Mouse (Mus musculus) kidney, postnatal 14 days (tissue): Measurements from ENCODE around the gene Emb.
"Not testable (repeated sequence)": the region's sequence is repeated elsewhere in the genome, so short reads cannot be mapped to it uniquely, and the experiment has no call there.

ENCODE experiments used
- DNase-seq: peaks from one replicate; pipeline ENCODE4 v3.0.0; 2022; ENCODE audit warnings: mixed read lengths

Gene Emb

DNA sequence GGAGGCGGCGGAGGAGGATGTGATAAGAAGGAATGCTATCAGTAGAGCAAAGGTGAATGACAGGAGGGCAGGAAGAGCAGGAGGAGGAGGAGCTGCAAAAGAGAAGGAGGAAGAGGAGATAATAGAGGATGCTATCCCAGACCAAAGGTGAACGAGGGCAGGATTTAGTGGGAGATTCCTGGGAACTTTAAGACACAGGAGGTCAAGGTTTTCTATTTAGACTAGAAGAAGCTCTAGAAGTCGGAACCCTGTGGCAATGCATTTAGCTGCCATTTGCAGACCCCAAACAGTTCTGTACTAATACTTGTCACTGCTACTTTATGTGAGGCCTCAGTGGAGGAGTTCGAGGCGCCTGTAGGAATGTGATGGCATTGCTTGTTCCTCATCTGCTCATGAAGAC, at the start of gene Emb:
Gene Emb, plus strand, starts transcription at position 301 of the 400 bp plus-strand sequence.
- DNase-seq: no peak

DNA sequence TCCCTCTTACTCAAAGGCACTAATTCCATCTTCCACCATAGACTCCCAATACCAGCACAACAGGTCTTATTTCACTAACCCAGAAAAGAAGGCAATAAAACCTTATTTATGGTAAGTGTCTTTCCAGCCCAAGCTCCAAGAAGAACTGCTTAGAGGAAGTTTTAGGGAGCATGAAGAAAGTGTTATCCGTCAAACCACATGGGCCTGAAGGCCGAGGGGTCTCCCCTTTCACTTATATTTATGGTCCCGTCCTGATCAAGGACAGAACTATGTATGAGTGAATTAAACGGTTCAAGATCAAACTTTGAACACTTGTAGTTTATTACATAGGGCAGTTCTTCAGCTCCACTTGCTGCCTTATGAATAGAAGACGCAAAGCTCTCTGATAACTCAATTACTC, 44.4 kb upstream of the Emb start:
- no peak for DNase-seq

DNA sequence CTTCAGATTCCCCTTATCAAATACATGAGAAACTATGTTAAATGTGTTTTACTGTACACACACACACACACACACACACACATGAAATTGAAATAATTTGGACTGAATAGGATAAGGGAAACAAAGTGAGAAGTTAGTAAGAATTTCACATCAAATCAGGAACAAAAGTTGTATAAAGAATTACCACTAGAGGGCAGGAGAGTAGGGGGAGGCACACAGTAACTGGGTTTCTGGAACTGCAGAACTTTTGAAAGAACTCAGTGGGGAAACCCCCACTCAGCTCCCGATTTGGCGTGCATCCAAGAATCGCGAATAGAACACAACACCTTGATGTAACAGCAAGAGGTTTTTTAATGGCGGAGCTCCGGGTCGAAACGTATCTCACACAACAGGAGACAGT, 43.3 kb upstream of the Emb start:
- no peak for DNase-seq

DNA sequence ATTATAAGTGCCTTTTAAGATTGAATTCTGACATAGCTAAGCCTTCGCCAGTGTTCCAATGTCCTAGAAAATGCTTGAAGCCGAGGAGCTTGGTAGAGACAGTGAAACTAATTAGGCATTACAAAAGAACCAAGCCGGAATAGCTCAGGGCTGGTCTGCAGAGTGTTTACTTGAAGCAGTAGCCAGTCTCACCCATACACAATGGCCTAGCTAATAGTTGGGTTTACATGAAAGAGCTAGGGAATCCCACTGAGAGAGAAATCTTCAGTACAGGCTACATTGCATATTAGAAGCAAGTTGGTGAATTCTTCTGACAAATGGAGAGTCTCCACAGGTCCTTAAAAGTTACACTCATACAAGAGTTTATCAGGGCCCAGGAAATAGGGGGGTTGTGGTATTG, 27.4 kb upstream of the Emb start:
- not testable (repeated sequence) for DNase-seq

DNA sequence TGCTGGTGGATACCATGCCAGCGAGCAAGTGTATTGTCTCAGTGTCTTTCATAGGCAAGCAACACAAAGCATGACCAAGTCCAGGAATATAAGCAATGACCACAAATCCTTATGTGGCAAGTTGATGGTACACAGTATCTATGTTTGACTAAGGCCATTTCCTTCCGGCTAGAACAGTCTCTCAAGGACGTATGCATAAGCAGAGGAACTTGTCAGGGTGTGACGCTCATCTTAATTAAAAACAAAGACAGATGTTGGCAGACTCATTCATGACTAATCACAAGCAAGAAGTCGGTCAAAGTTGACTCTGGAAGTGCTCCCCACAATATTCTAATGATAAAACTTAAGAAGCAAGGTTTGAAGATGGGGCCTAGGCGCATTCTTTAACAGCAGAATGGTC, 25.0 kb upstream of the Emb start:
- DNase-seq: no peak

DNA sequence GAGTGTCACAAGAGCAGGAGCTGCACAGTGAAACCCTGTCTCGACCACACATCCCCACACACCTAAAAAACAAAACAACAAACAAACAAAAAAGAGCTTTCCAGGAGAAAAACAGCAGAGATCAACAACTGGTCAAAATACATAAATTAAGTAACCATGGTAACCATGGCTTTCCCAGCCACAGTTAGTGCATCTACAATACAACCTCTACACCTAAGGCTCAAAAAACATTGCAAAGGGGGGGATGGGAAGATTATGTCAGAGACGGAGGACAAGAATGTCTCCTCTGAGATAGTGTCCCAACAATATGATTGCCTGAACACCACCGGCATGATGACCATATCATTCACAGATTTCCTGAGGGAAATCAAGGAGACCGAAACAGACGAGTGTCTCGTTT, 23.0 kb upstream of the Emb start:
- DNase-seq: no peak

DNA sequence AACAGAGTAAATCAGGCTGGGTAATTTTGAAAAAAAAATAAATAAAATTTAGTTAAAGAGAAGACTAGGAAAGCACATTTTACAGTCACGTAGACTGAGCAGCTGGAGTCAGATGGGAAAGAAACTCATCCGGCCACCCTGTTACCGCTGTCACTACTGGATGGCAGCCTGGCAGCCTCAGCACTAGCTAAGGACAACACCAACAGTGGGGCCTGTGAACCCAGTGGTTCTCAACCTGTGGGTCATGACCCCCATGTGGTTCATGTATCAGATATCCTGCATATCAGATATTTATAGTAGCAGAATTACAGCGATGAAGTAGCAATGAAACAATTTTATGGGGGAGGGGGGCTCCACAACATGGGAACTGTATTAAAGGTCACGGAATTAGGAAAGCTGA, 16.2 kb upstream of the Emb start:
- no peak for DNase-seq

DNA sequence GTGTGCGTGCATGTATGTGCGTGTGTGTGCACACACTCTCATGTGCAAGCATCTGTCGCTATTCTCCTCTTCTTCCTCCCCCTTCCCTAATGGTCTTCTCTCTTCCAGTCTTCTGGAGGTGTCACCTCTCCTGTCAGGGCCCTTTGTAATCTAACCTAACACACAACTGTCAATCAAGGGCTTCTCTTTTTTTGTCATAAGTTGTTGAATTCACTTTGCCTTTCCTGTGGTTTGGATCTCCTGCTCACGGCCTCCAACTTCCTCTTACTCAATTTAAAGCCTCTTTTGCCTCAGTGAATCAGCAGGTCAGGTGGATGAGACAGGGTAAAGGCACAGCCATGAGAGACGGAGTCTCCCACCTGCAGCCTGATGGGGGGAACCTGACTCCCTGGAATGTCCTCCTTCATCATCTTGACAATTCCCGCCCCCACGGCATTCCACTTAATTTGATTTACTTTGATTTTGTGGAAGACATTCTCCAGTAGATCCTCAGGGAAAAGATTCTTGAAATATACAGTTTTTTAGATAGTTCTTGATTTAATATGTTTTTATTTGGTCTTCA, 14.8 kb upstream of the Emb start:
- DNase-seq: no peak

DNA sequence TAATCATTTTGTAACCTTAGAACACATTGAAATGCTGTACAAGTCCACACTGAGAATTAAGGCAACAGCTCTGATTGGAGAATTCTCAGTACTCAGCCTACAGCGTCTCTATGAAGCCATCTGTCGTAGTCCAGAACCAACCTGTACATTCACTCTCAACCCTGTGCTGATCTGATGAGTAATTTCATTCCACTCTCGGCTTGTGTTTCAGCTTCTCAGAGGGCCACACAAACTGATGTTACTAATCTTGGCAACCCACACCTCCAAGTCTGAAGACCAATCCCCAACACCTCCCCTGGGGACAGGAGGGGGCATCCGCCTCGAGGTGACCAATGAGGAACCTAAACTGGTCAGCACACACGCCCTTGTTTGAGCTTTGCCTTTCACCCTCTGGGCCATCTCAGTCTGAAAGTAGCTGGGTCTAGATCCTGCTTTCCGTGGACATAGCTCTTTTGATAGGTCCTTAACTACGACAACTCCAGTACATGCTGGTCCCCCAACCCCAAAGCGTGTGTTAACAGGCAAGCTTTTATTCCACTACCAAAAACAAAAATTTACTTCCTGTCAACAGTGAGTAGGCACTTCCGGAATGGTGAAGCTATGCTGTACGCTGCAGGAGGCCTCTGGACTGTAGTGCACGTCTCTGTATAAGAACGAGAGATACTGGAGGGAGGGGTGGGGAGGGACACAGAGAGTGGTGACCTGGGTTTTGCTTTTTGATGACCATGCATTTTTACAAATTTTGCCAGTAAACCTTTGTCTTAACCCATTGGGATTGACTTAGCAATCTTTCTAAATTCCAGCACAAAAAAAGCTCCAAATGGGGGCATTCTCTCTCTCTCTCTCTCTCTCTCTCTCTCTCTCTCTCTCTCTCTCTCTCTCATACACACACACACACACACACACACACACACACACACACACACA, 12.5 kb upstream of the Emb start:
- no peak for DNase-seq

DNA sequence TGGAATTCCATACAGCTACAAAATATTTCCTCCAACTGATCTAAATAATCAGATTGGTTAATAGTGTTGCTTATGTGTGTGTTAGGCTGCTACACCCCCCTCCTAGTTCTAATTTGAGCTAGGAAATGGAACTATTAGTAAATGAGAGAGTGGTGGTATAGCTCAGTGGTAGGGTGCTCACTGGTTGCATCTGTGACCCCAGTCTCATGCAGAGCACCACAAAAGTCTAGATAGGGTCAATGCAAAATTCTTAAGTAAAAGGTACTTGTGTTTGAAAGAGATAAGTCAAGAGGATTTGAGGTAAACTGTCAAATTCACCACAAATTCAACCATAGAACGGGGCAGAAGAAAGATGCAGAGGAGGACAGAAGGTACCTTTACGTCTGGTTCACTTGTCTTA, 10.7 kb upstream of the Emb start:
- DNase-seq: no peak

DNA sequence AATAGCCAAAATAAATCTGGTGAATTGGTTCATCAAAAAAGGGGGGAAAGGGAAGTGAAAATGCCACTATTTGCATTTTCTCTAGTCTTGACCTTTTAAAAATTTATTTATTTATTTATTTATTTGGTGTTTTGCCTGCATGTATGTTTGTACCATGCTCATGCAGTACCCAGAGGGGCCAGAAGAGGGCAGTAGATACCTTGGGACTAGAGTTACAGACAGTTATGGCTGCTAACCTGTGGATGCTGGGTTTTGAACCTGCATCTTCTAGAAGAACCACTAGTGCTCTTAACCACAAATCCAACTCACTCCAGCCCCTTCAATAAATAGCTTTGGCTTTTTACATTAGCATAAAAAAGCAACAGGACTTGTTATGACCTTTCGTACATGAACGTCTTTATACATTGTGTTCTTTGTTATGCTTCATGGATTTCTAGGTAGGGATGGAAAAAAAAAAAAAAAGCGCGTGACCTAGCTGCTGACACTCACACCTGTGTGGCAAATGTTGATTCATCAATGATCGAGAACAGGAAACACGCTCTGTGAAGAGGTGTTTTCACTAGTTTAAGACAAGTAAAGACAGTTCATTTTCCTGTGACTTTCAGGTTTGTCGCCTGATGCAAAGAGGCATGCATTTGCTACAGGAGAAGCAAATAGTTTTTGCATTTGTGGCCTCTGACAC, 9.8 kb upstream of the Emb start:
- DNase-seq: peak; percentile 77

DNA sequence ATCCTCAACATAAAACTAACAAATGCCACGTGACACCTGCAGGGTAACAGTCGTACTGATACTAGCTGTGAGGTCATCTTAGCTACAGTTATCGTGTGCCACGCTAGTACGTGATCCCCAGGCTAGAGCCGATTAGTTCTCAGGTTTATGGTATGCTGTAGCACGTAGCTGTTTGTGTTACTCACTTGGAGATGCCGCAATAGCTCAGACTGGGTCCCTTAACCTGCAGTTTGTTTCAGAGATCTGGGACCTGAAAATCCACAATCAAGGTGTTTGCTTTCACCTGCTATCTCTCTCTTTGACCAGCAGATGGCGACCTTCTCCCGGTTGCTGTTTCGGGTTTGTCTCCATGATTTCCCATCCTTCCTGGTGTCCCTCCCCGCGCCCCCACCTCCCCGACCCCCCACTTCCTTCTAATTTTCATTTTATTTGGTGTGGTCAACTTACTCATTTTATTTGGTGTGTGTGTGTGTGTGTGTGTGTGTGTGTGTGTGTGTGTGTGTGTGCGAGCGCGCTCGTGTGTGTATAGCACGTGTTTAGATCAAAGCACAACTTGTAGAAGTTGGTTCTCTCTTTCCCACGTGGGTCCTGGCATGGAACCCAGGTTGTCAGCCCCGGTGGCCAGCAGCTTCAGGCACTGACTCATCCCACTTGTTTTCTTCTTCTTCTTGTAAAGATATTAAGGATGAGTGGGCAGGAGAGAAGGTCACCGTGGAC, 5.4 kb upstream of the Emb start:
- peak; percentile 20 for DNase-seq

DNA sequence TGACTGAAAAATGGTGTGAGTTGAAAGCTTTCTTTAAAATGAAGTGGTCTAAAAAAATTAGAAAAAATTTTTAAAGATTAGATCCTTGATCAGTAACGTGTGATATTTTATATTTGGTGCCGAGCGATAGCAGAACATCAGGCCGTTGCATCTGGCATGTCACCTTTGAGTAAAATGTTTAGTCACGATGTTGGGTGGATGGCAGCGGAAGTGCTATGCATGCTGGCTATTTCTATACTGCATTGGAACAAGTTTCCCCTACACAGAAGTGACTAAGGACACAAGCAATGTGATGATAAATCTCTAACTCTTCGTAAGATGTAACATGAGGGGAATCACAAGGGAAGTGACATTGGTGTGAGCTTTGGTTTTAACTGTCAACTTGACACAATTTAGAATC, 3.7 kb upstream of the Emb start:
- DNase-seq: no peak

DNA sequence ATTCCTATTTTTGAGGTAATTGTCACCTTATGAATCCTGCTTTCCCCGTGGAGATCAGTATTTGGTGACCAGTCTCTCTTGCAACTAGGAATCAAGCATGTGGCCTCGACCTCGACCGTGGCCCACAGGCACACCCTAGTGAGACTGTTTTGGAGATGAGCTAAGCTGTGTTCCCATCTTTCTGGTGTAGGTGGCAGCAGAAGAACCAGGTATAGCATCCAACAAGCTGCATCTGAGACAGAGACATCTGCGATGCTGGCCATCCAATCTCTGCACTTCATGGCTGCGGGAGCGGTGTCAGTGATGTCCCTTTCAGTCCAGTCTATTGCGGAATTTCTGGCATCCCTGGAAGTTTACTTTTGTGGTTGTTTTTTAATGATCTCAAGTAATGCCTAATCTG, 2.3 kb upstream of the Emb start:
- DNase-seq: no peak

DNA sequence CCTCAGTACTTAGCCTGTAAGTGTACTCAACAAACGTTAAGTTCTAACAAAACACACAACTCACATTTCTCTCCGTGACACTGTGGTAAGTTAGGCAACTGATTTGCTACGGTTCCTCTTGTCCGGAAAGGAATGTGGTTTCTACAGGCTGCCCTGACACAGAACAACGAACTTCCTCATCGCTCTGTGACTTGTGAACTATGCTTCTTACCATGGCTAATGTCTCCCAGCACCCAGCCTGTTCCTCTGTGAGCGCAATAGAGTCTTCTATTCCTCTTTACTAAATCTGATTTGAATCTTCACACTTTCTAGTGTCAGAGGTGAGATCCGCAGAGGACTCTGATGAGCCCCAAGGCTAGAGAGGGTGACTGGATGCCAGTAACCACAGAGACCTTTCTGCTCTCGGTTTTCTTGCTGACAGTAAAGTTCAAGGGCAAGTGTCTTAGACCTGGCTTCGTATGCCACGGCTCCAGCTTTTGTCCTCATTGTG, 3.1 kb downstream of the Emb start:
- DNase-seq: no peak

DNA sequence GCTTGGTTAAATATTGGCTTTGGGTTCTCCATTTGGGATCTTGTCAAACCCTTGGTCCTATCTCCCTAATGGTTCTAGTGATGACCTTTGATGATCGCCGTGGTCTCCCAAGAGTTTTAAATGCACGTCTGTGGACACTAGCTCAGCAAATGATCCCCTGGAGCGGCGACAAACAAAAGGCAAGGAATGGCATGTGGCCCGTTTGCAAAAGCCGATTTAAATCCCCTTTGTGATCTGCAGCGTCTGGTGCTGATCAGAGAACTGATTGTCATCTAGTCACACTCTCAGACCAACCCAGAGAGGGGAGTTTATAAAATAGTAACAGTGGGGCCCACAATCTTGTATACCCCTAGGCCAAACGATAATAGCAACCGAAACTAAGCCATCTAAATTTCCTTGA, 7.1 kb downstream of the Emb start:
- no peak for DNase-seq

DNA sequence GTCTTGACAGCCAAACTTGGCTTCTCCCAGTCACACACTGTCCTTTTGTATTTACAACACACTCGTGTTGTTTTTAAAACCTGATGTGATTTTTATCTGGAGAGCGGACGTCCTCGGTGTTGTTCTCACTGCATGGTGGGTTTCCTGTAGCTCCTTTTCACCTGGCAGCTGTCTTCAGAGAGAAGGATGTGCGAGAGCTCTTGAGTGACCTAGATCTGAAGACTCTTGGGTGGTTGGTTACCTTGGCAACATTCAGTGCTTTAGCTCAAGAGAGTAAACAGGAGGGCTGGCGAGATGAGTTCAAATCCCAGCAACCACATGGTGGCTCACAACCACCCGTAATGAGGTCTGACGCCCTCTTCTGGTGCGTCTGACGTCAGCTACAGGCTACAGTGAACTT, 7.8 kb downstream of the Emb start:
- DNase-seq: no peak

DNA sequence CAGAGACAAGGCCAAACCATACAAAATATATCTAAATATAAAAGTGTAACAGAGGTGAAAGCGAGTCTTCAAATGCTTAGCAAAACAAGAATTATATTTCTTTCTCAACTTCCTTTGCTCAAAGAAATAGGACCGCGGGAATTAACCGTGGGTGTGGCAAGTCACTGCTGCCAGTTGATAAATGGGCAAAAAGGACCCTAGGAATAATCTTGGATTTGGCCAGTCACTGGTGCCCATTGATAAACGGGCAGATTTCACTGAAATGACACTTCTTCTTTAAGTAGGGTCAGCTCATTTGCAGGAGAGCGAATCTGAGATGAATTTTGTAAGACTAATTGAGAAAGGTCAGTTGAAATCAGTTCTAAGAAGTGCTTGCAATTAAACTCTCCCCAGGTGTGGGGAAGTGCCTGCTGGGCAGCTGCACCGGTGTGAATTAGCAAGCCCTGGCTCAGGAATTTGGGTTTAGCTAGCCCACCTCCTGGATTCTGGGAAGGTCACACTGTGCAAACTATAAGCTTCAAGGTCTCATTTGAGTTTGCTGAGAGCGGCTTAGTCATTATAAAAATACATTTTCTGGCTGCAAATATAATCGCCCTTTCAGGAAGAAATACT, 8.5 kb downstream of the Emb start:
- DNase-seq: no peak

DNA sequence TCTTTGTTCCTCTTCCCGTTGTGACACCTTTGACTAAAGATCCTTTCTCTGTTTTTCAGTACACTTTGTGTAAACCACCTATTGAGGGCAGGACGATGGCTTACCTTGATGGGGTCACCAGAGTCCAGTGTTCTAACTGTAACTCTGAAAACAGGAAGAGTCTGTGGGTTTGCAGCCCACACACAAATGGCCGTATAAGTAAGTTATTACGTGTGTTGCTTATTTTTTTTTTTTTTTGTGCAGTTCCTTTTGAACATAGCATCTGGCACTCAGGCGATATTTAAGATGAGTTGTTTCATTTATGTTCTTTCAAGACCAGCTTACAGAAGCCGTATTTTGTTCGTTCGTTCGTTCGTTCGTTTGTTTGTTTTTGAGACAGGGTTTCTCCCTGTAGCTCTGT, 9.3 kb downstream of the Emb start:
- no peak for DNase-seq

DNA sequence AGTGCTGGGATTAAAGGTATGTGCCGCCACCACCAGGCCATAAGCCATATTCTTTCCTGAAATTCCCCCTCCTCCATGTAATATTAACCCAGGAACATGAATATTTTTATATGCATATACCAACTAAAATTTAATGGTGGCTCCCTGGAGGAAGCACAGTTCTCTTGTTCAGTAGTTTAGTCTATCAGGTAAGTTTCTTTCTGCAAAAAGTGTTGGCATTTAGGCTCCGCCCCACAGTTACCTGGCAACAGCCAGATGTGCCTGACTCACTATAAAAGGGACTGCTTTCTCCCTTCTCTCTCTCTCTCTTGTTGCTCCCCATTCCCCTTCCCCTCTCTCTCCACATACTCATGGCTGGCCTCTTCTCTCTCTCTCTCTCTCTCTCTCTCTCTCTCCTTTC, 9.8 kb downstream of the Emb start:
- DNase-seq: no peak

DNA sequence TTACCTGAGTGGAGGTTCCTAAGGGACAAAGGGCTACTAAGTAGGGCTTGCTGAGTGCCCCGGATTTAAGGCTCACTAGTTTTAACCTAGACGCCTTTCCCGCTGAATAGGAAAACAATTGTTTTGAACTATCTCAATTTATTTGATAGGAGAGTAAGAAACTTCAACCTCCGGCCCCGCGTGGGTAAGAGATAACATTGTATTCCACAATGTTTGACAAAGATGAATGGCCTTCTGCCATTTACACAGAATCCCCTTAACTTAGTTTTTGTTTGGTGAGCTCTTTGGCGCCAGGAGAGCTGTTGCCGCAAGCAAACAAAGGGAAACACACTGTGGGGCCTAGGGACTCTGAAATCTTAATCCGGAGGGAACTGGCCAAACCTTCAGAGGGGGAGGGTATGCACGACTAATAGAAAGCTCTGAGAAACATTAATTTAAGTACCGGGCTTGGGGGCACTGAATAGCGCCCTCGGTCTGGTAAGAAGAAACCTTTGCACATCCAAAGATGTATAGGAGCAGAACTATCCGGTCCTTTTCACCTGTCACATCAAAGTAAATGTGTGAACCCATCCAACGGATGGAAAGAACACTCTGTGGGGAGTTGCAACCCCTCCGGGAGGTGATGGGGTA, 11.7 kb downstream of the Emb start:
- DNase-seq: no peak
